Mouse (Mus musculus): Measurements from ENCODE around the gene Tsc22d1.

The Tsc22d1 gene

DNA sequence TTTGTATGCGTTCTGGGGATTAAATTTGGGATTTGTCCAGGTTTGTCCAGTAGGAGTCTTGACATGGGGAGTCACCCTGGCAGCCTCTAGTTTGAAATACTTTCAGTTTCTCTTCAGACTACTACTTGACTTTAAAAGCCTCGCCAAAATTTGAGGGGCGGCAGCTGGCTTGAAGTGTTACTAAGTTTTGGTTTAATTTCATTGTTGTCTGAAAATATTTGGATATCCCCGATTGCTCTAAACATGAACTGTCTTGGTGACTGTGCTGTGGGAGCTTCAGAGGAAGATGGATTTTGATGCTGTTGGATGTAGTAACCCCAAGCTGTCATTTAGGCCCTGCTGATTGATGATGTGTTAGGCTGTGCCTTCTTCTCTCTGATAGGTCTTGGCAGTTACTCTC, 34.2 kb downstream of the Tsc22d1 start:
- peak; percentile 64 for DNase-seq

GRCm38 (mm10) chr14:76451011-76451410, 36.2 kb downstream of the Tsc22d1 start:
- no peak for DNase-seq

DNA sequence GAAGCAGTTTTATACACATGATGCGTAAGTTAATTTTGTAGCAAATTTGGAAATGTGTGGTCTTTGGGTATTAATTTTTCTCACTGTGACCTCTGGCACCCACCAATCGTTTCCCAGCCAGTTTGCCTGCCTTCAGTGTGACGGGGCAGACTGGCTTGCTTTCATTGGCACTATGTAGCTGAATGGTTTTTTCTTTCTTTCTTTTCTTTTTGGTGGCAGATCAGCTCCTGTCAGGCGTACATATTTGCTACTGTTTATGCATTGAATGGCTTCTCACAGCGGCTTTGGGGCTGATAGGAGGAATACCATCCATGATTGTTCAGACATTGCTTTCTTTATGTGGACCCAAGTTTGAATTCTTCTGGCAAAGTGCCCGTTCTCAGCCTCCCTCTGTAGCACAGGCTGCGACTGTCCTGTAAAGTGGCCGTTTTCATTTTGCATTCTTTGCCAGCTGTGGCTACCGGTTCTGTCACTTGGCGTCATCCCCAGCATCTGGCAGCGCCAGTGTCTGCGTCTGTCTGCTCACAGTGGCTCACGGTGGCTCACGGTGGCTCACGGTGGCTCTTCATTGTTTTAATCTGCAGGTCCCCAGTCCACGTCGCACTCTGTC, 38.1 kb downstream of the Tsc22d1 start:
- DNase-seq: no peak

- DNase-seq: no peak
Observed at GRCm38 (mm10) chr14:76454673-76455072, 39.9 kb downstream of the Tsc22d1 start.

DNA sequence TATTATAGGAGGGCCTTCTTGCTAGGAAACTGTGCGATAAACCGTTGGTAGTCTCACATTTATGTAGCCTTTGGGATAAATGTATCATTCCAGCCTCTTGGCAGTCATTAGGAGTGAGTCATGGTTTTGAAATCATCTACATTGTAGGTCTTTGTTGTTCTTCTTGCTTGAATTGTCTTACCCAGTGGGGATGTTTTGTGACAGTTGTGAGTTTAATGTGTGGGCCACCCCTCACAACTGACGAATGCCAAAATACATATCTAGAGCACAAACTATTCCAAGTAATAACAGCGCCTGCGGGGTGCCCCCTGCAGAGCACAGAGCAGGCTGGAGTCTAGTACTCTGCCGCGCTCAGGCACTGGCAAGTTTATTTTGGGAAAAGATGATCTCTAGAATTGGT, 40.4 kb downstream of the Tsc22d1 start:
- DNase-seq: no peak

- DNase-seq: no peak
Observed at GRCm38 (mm10) chr14:76457696-76458095, 42.9 kb downstream of the Tsc22d1 start.

- no peak for DNase-seq
Observed at GRCm38 (mm10) chr14:76460181-76460580, 45.4 kb downstream of the Tsc22d1 start.

DNA sequence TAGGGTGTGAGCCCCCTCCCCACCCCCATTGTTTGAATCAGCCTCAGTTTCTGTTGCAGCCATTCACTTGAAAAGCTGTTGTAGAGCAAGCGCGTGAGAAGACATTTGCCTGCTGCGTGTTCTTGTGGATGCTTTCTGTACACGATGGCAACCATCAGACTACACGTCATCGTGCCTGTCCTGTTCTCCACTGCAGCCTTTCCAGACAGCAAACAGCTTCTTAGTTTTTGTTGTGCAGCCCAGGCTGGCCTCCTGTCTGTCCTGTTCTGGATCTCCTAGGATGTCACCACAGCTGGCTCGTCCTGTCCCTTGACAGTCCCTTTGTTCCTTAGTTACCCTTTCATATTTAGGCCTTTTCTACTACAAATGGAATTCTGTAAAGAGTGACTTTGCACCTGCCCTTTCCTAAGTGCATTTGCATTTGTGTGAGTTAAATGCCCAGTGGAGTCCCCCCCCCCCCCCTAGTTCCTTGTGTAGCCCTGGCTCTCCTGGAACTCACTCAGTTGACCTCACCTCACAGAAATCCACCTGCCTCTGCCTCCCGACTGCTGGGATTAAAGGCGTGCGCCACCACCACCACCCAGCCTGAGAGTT, 46.5 kb downstream of the Tsc22d1 start:
- no peak for DNase-seq

- no peak for DNase-seq
Observed at GRCm38 (mm10) chr14:76463414-76464098, 48.8 kb downstream of the Tsc22d1 start.

GRCm38 (mm10) chr14:76464967-76465366, 50.2 kb downstream of the Tsc22d1 start:
- DNase-seq: no peak

- peak; percentile 90 for DNase-seq
Observed at GRCm38 (mm10) chr14:76466641-76467323, 52.0 kb downstream of the Tsc22d1 start.

DNA sequence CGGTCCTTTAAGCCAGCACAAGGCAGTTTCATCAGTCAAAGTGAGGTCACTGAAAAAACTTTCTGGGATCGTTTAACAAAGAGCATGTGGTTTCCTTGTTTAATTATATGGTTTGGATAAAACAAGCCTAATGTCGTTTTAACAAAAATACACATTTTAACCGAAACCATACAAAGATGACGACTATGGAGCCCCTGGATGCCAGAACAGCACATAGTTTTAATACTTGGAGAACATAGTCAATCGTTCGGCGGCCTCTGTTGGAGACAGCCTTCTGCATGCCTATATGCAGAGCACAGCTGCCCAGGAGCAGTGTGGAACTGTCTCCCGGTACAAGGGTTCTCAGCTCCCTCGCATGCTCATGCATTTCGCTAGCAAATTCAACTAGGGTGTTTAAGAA, 53.2 kb downstream of the Tsc22d1 start:
- DNase-seq: no peak

- peak; percentile 42 for DNase-seq
Observed at GRCm38 (mm10) chr14:76471301-76471700, 56.5 kb downstream of the Tsc22d1 start.

GRCm38 (mm10) chr14:76472487-76472886, 57.7 kb downstream of the Tsc22d1 start:
- no peak for DNase-seq

DNA sequence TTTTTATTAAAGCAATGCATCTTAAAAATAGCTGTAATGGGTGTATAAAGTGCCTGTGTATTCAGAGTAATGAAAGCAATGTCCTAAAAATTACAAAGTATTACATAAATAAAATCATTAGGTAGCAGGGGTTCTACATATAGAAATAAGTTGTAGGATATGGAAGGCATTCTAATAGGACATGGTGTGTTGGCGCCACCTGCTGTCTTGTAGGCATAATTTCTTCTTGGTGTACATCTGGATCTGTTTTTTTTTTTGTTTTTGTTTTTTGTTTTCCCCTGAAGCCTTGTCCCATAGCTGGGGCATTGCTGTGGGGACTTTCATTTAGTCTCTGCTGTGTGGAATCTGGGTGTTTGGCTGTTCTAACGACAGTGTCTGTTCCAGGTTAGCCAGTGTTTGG, 58.6 kb downstream of the Tsc22d1 start:
- DNase-seq: peak; percentile 73

- no peak for DNase-seq
Observed at GRCm38 (mm10) chr14:76474165-76474564, 59.4 kb downstream of the Tsc22d1 start.

DNA sequence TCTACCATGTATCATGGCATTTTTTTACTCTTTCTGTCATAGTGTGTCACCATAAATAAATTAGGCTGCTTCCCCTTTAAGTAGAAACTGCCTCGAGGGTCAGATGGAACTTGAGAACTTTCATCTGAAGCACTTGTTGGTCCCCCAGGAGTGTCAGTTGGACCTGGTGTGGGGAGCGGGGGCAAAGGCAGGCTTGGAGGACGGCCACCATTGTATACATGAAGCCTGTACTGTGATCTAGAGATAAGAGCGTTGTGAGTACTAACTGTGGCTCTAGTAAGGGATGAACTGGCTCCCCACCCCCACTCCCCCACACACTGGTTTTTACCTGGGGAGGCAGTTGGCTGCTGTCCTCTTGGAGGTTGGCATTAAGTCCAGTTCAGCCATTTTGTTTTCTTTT, 62.0 kb downstream of the Tsc22d1 start:
- no peak for DNase-seq

DNA sequence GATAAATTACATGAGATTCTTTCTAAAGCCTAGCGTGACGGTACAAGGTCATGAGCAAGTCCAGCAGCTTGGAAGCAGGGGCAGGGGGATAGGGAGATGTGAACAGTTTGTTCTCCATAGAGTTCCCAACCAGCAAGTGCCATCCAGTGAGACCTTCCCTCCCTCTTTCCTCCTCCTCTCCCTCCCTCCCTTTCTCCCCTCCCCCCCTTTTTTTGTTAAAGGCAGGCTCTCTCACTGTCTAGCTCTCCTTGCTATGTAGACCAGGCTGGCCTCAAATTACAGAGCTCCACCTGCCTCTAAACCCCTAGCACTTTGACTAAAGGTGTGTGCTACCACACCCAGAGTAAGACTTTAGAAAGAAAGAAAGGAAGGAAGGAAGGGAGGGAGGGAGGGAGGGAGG, 63.3 kb downstream of the Tsc22d1 start:
- DNase-seq: no peak

DNA sequence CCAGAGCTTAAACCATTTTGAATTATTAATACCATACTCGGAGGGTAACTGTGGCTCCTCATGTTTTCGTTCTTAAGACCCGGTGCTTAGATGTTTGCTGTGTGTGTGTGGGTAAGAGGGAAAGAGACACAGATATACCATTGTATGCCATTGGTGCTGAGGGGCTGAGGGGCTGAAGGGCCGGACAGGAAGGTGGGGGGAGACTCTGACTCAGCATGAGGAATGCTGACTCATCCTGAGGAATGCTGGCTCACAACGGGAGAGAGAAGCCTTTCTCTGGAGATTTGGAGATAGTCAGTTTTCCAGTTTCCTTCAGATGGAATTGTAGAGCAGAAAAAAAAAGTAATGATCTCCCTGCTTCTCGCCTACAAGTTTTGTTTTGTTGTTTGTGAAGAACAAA, 63.9 kb downstream of the Tsc22d1 start:
- DNase-seq: no peak

DNA sequence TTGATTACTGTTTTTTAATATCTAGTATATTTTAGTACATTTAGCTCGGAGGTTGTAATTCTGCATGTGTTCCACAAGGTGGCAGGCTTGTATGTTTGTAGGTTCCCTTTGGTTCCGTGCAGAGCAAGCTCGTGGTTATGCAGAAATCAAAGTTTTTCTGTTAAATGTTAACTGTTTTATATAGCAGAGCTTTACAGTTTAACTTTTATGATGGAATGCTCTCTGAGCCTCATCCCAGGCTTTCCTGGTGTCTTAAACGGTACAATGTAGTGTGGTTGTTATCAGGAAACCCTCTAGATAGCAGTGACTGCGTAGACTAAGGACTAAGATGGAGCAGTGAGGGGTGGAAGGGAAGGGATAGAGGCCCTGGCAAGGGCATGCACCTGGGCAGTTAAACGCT, 65.1 kb downstream of the Tsc22d1 start:
- DNase-seq: peak; percentile 55

DNA sequence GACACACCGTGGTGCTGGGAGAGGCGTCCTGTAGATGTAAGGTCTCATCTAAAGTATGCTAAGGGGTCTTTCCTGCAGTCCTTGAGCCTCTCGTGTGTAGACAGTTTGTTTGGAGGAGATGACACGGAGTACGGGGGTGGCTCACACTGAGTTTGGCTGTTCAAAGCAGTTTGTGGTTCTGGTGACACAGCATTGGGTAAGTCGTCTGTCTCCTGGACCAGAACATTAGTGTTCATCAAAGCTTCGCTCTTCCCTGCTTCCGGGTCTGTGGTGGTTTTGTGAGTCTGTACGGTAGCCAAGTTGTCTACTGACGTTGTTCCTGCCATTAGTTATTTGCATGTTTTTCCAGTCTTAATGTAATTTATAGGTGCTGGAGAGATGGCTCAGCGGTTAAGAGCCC, 65.7 kb downstream of the Tsc22d1 start:
- no peak for DNase-seq

- no peak for DNase-seq
Observed at GRCm38 (mm10) chr14:76483701-76484100, 68.9 kb downstream of the Tsc22d1 start.

DNA sequence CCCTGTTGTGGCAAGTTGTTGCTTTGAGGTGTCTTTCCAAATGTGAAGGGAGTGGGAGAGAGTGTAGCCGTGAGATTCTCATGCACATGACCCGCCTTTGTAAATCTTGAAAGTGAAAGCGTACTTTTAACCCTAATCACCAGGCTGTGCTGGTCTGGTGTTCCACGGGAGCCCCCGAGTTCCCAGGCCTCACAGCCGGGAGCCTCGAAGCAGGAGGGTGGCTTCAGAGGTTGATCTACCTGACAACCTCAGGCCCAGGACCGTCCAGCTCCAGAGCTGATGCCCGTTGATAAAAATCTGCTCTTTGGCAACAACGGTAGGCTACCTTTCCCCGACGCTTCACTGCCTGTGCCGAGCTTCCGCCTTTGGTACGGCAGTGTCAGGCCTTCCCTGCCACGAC, 72.8 kb downstream of the Tsc22d1 start:
- DNase-seq: no peak
